Mouse (Mus musculus) neural tube, embryonic 11.5 days (tissue): Measurements from ENCODE around the gene Cbx6. TPM values are rescaled to one million over a fixed set of nuclear protein-coding genes. Genes with fewer than 3 reads are reported as not detected.

Experiments
- ATAC-seq: fragments of 200-750 bp; cut with Nextera tagmentation; 2 replicates; pipeline ENCODE4 v1.8.0; 2017; ENCODE audit warnings: moderate number of reproducible peaks, mild to moderate bottlenecking, moderate TSS enrichment, moderate library complexity; ENCODE audit not compliant: insufficient read depth, low FRiP score, low TSS enrichment
- DNase-seq: peaks from one replicate; pipeline ENCODE4 v3.0.0-alpha.2; 2015; ENCODE audit warnings: low spot score
- H3K27ac ChIP-seq: fragments of 300-500 bp; sonication (generic); 2 replicates; pipeline ENCODE4 v1.5.1; 2014; ENCODE audit warnings: low read depth, mild to moderate bottlenecking, low read length
- H3K27me3 ChIP-seq: fragments of 300-500 bp; sonication (generic); 2 replicates; pipeline ENCODE4 v1.6.1; 2014; ENCODE audit warnings: mild to moderate bottlenecking, low read length, mixed read lengths; ENCODE audit not compliant: control insufficient read depth, insufficient read depth
- H3K36me3 ChIP-seq: fragments of 300-500 bp; sonication (generic); 2 replicates; pipeline ENCODE4 v1.6.1; 2014; ENCODE audit warnings: mild to moderate bottlenecking, low read length, moderate library complexity, mixed read lengths; ENCODE audit not compliant: control insufficient read depth, insufficient read depth
- H3K4me1 ChIP-seq: fragments of 300-500 bp; sonication (generic); 2 replicates; pipeline ENCODE4 v1.6.1; 2014; ENCODE audit warnings: low read length, mixed read lengths; ENCODE audit not compliant: control insufficient read depth, insufficient read depth
- H3K4me2 ChIP-seq: fragments of 300-500 bp; sonication (generic); 2 replicates; pipeline ENCODE4 v1.6.1; 2014; ENCODE audit warnings: low read depth, mild to moderate bottlenecking, moderate library complexity
- H3K4me3 ChIP-seq: fragments of 300-500 bp; sonication (generic); 2 replicates; pipeline ENCODE4 v1.5.1; 2014; ENCODE audit warnings: low read depth, low read length
- H3K9ac ChIP-seq: fragments of 300-500 bp; sonication (generic); 2 replicates; pipeline ENCODE4 v1.6.1; 2014; ENCODE audit warnings: mild to moderate bottlenecking, low read length
- H3K9me3 ChIP-seq: fragments of 300-500 bp; sonication (generic); 2 replicates; pipeline ENCODE4 v1.6.1; 2016; ENCODE audit warnings: low read length; ENCODE audit not compliant: control insufficient read depth
- WGBS: fragments of 180-500 bp; shearing (Covaris S2); extraction: QIAGEN DNeasy Blood & Tissue Kit; methylation state at CpG from one replicate; pipeline ENCODE4 v1.1.7; 2014; 5-methylcytosine and 5-hydroxymethylcytosine counted together
- polyA plus RNA-seq: library from polyadenylated mRNA; unstranded; fragments of >200 nt; fragmentation: Nextera tagmentation; extraction: Ambion mirVana; gene quantifications from 2 replicates; pipeline ENCODE4 v1.2.1, GENCODE M21; 2014

Gene Cbx6
- polyA plus RNA-seq, 1 experiment from 2014 or later: 18.0 TPM

GRCm38 (mm10) chr15:79802304-79802703 lies 32.2 kb downstream of the Cbx6 start:
- Histone ChIP-seq H3K4me2 (no peak overlapping the region), H3K9ac (no peak overlapping the region), H3K36me3 (no peaks in the 10 kb centered on the region), H3K4me1 (no peaks in the 10 kb centered on the region), H3K9me3 (no peaks in the 10 kb centered on the region), H3K27me3 (peaks cover 48% of the 10 kb centered on the region), H3K4me3 (no peak overlapping the region), H3K27ac (no peak overlapping the region)
- DNase-seq (no peak), ATAC-seq (no peak)
- 58% methylated on average over 4 of the region's 4 CpGs for WGBS

DNA sequence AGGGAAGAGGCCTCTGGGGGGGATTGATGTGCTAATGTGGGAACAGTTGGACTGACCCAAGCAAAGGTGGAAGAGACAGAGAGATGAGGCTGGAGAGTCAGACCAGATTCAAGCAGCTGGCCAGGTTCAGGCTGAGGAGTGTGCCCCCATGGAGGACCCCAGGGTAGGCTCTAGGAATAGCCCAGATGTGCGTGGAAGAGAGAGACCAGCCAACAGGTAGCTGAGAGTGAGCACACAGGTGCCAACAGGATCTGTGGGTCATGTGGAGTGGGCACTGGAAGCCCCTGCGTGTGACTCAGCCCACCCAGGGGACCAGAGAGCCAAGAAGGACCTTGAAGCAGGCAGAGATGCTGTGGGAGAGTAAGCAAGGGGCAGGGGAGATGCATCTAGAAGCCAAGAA lies 32.8 kb downstream of the Cbx6 start:
- H3K4me3 ChIP-seq: no peak overlapping the region
- H3K36me3 ChIP-seq: no peaks in the 10 kb centered on the region
- H3K27me3 ChIP-seq: peaks cover 47% of the 10 kb centered on the region
- DNase-seq (no peak), ATAC-seq (no peak)
- H3K9ac ChIP-seq: no peak overlapping the region
- H3K9me3 ChIP-seq: no peaks in the 10 kb centered on the region
- no peak overlapping the region for H3K27ac ChIP-seq
- H3K4me1 ChIP-seq: no peaks in the 10 kb centered on the region
- 65% methylated on average over 2 of the region's 2 CpGs for WGBS
- no peak overlapping the region for H3K4me2 ChIP-seq

DNA sequence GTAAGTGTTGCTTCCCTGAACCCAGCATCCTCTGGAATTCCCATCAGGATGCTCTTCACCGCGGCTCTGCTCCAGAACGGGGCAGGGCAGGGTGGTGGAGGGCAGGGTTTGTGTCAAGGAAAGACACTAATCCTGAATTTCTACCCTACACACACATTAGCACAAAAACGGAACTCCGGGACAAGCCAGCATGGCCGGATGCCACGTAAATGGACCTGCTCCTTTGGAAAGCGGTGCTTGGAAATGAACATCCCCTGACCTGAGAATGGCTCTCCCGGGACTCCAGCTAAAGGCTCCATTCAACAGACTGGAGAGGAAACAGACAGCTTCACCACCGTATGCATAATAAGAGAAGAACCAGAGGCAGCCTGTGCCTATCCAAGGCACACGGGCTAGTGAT lies 33.8 kb downstream of the Cbx6 start:
- 53% methylated on average over 11 of the region's 11 CpGs for WGBS
- H3K9ac ChIP-seq: no peak overlapping the region

GRCm38 (mm10) chr15:79798591-79798990 lies 35.9 kb downstream of the Cbx6 start:
- Histone ChIP-seq H3K4me1 (no peaks in the 10 kb centered on the region), H3K9me3 (no peaks in the 10 kb centered on the region), H3K9ac (no peak overlapping the region), H3K4me3 (no peak overlapping the region), H3K27me3 (peaks cover 17% of the 10 kb centered on the region), H3K36me3 (no peaks in the 10 kb centered on the region), H3K27ac (no peak overlapping the region), H3K4me2 (no peak overlapping the region)
- no peak for DNase-seq
- ATAC-seq: no peak
- WGBS: 92% methylated on average over 10 of the region's 10 CpGs

More for the DNA sequence above, 33.8 kb downstream of the Cbx6 start:
- no peak for ATAC-seq
- Histone ChIP-seq H3K9me3 (no peaks in the 10 kb centered on the region), H3K4me3 (no peak overlapping the region), H3K4me2 (no peak overlapping the region), H3K36me3 (no peaks in the 10 kb centered on the region), H3K27ac (no peak overlapping the region), H3K4me1 (no peaks in the 10 kb centered on the region), H3K27me3 (peaks cover 37% of the 10 kb centered on the region)
- no peak for DNase-seq

GRCm38 (mm10) chr15:79797680-79798079 lies 36.8 kb downstream of the Cbx6 start:
- no peak for ATAC-seq
- Histone ChIP-seq H3K27me3 (peaks cover 8% of the 10 kb centered on the region), H3K9me3 (no peaks in the 10 kb centered on the region), H3K4me3 (no peak overlapping the region), H3K36me3 (no peaks in the 10 kb centered on the region), H3K27ac (no peak overlapping the region), H3K4me2 (no peak overlapping the region), H3K4me1 (no peaks in the 10 kb centered on the region), H3K9ac (no peak overlapping the region)
- WGBS: 78% methylated on average over 8 of the region's 8 CpGs
- no peak for DNase-seq

DNA sequence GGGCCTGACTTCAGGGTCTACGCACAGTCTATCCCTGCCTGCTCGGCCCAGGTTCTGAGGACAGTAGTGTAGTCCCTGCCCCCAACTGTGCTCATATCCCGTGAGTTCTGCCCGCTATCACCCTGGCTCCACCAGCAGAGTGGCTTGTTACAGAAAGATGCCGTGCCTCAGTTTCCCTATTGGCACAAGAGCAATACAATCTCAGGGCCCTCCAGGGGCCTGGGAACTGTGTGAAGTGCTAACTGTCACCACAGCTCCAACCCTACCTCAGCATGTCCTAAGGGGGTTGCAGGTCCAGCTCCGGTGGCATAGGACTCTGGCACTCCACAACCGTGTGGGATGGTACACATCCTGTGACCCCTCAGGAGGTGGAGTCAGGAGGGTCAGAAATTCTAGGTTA lies 37.4 kb downstream of the Cbx6 start:
- ATAC-seq: no peak
- no peak overlapping the region for H3K9ac ChIP-seq
- no peaks in the 10 kb centered on the region for H3K4me1 ChIP-seq
- H3K27me3 ChIP-seq: peaks cover 2% of the 10 kb centered on the region
- no peaks in the 10 kb centered on the region for H3K9me3 ChIP-seq
- no peak overlapping the region for H3K4me3 ChIP-seq
- H3K36me3 ChIP-seq: no peaks in the 10 kb centered on the region
- H3K4me2 ChIP-seq: no peak overlapping the region
- WGBS: 90% methylated on average over 7 of the region's 7 CpGs
- no peak overlapping the region for H3K27ac ChIP-seq
- DNase-seq: no peak

GRCm38 (mm10) chr15:79796256-79796655 lies 38.2 kb downstream of the Cbx6 start:
- Histone ChIP-seq H3K9ac (no peak overlapping the region), H3K4me2 (no peak overlapping the region), H3K27me3 (no peaks in the 10 kb centered on the region), H3K36me3 (no peaks in the 10 kb centered on the region), H3K9me3 (no peaks in the 10 kb centered on the region), H3K4me3 (no peak overlapping the region), H3K27ac (no peak overlapping the region), H3K4me1 (no peaks in the 10 kb centered on the region)
- no peak for DNase-seq
- WGBS: 92% methylated on average over 12 of the region's 12 CpGs
- no peak for ATAC-seq

DNA sequence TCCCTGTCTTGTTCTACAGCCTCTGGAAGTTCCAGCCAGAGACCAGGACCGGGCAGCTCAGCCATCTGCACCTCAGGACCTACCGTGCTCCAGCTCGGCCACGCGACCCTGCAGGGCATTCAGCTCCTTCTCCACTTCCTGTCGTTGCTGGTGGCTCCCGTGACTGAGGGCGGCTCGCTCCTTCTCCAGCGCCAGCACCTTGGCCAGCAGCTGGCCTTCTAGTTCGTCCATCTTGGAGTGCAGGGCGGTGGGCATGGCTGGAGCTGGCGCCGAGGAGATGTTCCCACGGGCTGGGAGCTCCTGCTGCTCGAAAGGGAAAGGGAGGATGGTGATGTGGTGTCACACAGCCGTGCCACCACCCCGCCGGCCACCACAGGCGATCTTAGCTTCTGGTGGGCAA lies 40.3 kb downstream of the Cbx6 start:
- ATAC-seq: no peak
- no peak overlapping the region for H3K27ac ChIP-seq
- no peak overlapping the region for H3K4me2 ChIP-seq
- no peaks in the 10 kb centered on the region for H3K27me3 ChIP-seq
- 34% methylated on average over 20 of the region's 20 CpGs for WGBS
- H3K36me3 ChIP-seq: no peaks in the 10 kb centered on the region
- no peaks in the 10 kb centered on the region for H3K9me3 ChIP-seq
- H3K4me1 ChIP-seq: no peaks in the 10 kb centered on the region
- H3K4me3 ChIP-seq: no peak overlapping the region
- no peak overlapping the region for H3K9ac ChIP-seq
- DNase-seq: no peak

- no peak for DNase-seq
Measured at GRCm38 (mm10) chr15:79793076-79793475, 41.4 kb downstream of the Cbx6 start.

More at GRCm38 (mm10) chr15:79793076-79793475, 41.4 kb downstream of the Cbx6 start:
- Histone ChIP-seq H3K9me3 (no peaks in the 10 kb centered on the region), H3K9ac (no peak overlapping the region), H3K4me3 (no peak overlapping the region), H3K4me1 (no peaks in the 10 kb centered on the region), H3K4me2 (no peak overlapping the region), H3K36me3 (no peaks in the 10 kb centered on the region), H3K27me3 (no peaks in the 10 kb centered on the region), H3K27ac (no peak overlapping the region)
- no peak for ATAC-seq
- WGBS: 91% methylated on average over 9 of the region's 9 CpGs
